Mouse (Mus musculus): ENCODE data around the gene Oca2. TPM values are rescaled to one million over a fixed set of nuclear protein-coding genes. Genes with fewer than 3 reads are reported as not detected.

Oca2 gene
- 3.9 and 10.0 TPM in 2 replicates for polyA plus RNA-seq (2015; fragmentation: Nextera tagmentation; extraction: Ambion mirVana)

DNA sequence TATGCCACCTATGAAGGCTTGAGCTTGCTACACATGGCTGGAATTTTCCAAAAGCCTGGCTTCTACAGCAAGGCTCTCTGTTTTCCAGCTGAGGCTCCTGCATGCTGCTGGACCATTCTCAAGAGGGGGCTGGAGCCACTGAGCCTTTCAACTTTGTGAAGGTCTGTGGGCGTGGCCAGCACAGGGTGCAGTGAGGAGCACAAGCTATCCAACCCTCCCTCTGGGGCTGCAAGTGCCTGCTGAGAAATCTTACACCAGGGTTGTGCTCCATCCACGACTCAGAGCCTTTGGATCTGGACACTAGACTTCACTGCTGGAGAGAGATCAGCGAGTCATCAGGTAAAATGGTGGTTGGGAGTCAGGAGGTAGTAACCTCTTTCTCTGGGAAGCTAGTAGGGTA, at the start of gene Oca2:
Gene Oca2, plus strand, starts transcription at position 218 of the 400 bp plus-strand sequence.

Other genes starting within 250 kb of the Oca2 start
- gene Nipa1, start 219.8 kb upstream of the Oca2 start, polyA plus RNA-seq (2015; fragmentation: Nextera tagmentation; extraction: Ambion mirVana) = 7.5 and 7.7 TPM in 2 replicates
- 15.1 and 18.2 TPM in 2 replicates for gene Herc2, start 189.6 kb upstream of the Oca2 start, polyA plus RNA-seq (2015; fragmentation: Nextera tagmentation; extraction: Ambion mirVana)